Mouse (Mus musculus): ENCODE measurements around the gene Dennd6b.

- TF ChIP-seq CTCF (IDR thresholded peaks at IDR 0.05) (no peak), EP300 (IDR thresholded peaks at IDR 0.05) (no peak)
These were observed 53.2 kb downstream of the Dennd6b start for GRCm38 (mm10) chr15:89143134-89143533.

Measured in lung, postnatal 0 days (tissue).